Mouse (Mus musculus): Measurements from ENCODE around the gene Maml3. TPM values are rescaled to one million over a fixed set of nuclear protein-coding genes. Genes with fewer than 3 reads are reported as not detected.

The Maml3 gene
- polyA plus RNA-seq, 1 experiment from 2014 or later: 6.0 TPM

DNA sequence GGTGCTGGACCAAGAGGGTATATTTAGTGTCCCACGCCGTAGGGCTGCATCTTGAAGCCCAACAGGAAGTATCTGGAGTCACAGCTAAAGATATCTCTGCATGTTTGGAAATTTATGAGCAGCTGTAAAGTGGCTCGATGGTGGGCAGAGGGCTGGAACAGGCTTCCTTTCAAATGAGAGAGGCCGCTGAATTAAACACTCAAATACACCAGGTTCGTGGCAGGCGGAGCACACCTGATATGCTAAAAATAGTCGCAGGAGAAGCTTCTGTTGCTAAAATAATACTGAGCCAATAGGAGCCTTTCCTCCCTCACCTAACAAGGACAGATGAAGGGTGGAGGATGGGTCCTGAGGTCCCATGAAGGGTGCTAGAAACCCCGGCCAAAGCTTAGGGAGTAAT lies 376.9 kb downstream of the Maml3 start:
- no peaks in the 10 kb centered on the region for H3K27me3 ChIP-seq (replicated peaks; ENCODE audit: low read depth, poor library complexity, severe bottlenecking)
- no peak overlapping the region for H3K4me3 ChIP-seq
- DNase-seq (ENCODE audit: low spot score): no peak
- H3K9me3 ChIP-seq: no peaks in the 10 kb centered on the region
- H3K4me1 ChIP-seq: peaks cover 35% of the 10 kb centered on the region
- 81% methylated on average over 8 of the region's 8 CpGs for WGBS
- no peaks in the 10 kb centered on the region for H3K36me3 ChIP-seq (replicated peaks)
- peak overlapping the region; percentile 54; the same call in 1 of the 2 replicates for H3K27ac ChIP-seq (replicated peaks)

DNA sequence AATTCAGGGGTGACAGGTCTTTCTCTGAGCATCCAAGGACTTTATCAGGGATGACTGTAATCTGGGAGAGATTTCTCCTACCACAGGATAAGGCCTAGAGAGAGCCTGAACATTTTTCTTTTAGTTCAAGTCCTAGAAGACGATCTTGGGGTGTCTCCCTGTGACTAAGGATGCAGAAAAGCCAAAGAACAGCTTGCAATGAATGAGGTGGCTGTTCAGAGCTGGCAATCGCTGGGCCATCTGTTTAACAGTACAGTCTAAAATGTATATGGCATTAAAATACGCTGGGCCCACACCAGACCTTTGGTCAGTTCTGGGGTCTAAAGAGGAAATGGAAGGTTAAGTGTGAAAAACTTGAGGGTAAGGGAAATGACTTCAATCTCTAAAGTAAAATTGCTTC lies 377.4 kb downstream of the Maml3 start:
- WGBS: 77% methylated on average over 3 of the region's 3 CpGs
- H3K9me3 ChIP-seq: no peaks in the 10 kb centered on the region
- H3K4me1 ChIP-seq: peaks cover 35% of the 10 kb centered on the region
- no peak overlapping the region for H3K4me3 ChIP-seq
- no peaks in the 10 kb centered on the region for H3K27me3 ChIP-seq (replicated peaks; ENCODE audit: low read depth, poor library complexity, severe bottlenecking)
- no peak for DNase-seq (ENCODE audit: low spot score)
- peak overlapping the region; percentile 61 for H3K27ac ChIP-seq (replicated peaks)
- no peaks in the 10 kb centered on the region for H3K36me3 ChIP-seq (replicated peaks)

DNA sequence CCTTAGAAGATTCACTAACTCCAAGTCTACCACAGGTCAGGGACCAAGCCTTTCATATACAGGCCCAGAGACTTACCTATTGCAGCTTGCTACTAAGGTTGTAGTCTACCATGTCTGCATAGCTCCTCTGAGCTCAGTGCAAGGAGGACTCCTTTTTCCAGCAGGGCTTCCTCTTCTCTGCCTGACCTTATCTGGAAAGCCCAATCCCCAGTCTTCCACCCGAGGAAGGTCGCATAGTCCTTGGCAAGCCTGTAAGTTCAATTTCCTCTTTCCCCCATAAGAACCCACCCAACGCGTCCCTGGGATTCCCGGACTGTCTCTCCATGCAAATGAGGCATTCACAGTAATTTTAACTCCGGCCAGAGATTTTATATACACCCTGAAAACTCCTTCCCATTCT lies 378.6 kb downstream of the Maml3 start:
- H3K9me3 ChIP-seq: no peaks in the 10 kb centered on the region
- no peak for DNase-seq (ENCODE audit: low spot score)
- no peaks in the 10 kb centered on the region for H3K36me3 ChIP-seq (replicated peaks)
- no peak overlapping the region for H3K4me3 ChIP-seq
- 89% methylated on average over 6 of the region's 6 CpGs for WGBS
- peaks cover 35% of the 10 kb centered on the region for H3K4me1 ChIP-seq
- no peak overlapping the region for H3K27ac ChIP-seq (replicated peaks)
- no peaks in the 10 kb centered on the region for H3K27me3 ChIP-seq (replicated peaks; ENCODE audit: low read depth, poor library complexity, severe bottlenecking)

DNA sequence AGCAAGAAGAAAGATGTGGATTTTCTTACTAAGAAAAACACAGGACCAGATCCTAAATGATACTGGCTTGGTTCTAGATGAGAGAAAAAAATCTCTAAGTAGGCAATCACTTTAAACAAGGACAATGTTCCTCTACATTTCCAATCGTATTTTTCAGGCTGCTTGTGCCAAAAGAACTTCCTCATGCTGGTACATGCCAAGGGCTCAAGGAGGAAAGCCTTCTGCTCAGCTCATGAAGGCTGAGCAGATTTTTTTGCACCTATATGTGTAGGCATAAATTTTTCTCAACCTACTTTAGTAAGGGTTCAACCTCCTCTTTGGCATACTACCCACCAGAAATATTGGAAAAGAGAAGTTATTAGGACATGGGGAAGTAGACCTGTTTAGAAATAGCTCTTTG lies 384.9 kb downstream of the Maml3 start:
- no peaks in the 10 kb centered on the region for H3K9me3 ChIP-seq
- DNase-seq (ENCODE audit: low spot score): no peak
- peaks cover 32% of the 10 kb centered on the region for H3K4me1 ChIP-seq
- H3K27ac ChIP-seq (replicated peaks): no peak overlapping the region
- WGBS: 81% methylated on average over 1 of the region's 1 CpGs
- no peaks in the 10 kb centered on the region for H3K27me3 ChIP-seq (replicated peaks; ENCODE audit: low read depth, poor library complexity, severe bottlenecking)
- no peaks in the 10 kb centered on the region for H3K36me3 ChIP-seq (replicated peaks)
- H3K4me3 ChIP-seq: no peak overlapping the region

DNA sequence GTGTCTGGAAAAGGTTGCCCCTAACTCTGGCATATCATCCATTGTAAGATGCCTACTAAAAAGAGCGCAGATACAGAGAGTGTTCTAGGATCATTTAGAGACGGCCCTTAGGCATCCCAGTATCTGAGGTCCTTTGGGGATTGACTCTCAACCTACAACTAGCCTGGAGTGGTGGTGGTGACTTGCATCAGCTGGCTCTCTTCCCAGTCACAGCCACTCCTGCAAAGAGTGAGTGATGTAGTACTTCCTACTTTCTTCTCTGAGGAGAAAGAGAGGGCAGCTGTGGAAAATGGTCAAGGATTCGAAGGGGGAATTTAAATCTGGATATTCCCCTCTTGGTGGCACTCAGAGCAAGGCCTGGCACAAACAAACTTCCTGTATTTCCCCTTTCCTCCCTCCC lies 385.5 kb downstream of the Maml3 start:
- DNase-seq (ENCODE audit: low spot score): no peak
- 90% methylated on average over 3 of the region's 3 CpGs for WGBS
- Histone ChIP-seq H3K4me3 (no peak overlapping the region), H3K27me3 (replicated peaks; ENCODE audit: low read depth, poor library complexity, severe bottlenecking) (no peaks in the 10 kb centered on the region), H3K27ac (replicated peaks) (no peak overlapping the region), H3K9me3 (no peaks in the 10 kb centered on the region), H3K4me1 (peaks cover 32% of the 10 kb centered on the region), H3K36me3 (replicated peaks) (no peaks in the 10 kb centered on the region)

DNA sequence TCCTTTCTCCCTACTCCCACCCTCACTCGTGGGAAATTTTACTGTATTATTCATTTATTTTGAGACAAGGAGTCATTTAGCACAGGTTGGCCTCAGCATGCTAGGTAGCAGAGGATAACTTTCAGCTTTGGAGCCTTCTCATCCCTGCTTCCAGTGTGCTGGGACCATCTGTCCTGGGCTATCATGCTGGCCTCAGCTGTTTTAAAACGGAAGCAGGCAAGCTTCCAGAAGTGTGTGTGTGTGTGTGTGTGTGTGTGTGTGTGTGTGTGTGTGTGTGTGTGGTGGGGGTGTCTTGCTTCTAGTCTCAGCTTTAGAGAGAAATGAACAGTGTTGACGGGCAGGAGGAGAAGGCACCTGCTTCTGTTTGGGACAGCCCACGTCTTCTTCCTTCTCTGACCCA lies 387.0 kb downstream of the Maml3 start:
- no peak for DNase-seq (ENCODE audit: low spot score)
- 73% methylated on average over 4 of the region's 4 CpGs for WGBS
- H3K9me3 ChIP-seq: no peaks in the 10 kb centered on the region
- H3K27me3 ChIP-seq (replicated peaks; ENCODE audit: low read depth, poor library complexity, severe bottlenecking): no peaks in the 10 kb centered on the region
- peaks cover 37% of the 10 kb centered on the region for H3K4me1 ChIP-seq
- peak overlapping the region; percentile 63 for H3K27ac ChIP-seq (replicated peaks)
- no peaks in the 10 kb centered on the region for H3K36me3 ChIP-seq (replicated peaks)
- no peak overlapping the region for H3K4me3 ChIP-seq

DNA sequence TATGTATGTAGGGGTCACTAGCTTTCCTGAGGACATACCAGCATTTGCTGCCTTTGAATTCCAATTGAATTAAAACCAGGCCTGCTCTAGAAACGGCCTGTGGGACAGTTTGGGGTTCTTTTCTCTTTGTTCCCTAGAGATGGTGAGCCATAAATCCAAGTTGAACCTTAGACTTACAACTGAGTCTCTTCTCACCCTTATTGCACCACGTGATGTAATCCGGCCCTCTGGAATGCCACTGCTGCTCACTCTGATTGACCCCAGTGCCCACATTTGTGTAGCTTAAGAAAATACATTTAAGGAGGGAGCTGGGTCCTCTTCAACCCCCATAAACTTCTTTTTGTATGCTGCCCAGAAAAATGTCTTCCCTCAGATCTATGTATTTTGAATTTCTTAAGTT lies 387.4 kb downstream of the Maml3 start:
- 41% methylated on average over 3 of the region's 3 CpGs for WGBS
- peak overlapping the region; percentile 63 for H3K27ac ChIP-seq (replicated peaks)
- H3K4me1 ChIP-seq: peaks cover 41% of the 10 kb centered on the region
- H3K9me3 ChIP-seq: no peaks in the 10 kb centered on the region
- H3K27me3 ChIP-seq (replicated peaks; ENCODE audit: low read depth, poor library complexity, severe bottlenecking): no peaks in the 10 kb centered on the region
- H3K4me3 ChIP-seq: no peak overlapping the region
- DNase-seq (ENCODE audit: low spot score): no peak
- H3K36me3 ChIP-seq (replicated peaks): no peaks in the 10 kb centered on the region

DNA sequence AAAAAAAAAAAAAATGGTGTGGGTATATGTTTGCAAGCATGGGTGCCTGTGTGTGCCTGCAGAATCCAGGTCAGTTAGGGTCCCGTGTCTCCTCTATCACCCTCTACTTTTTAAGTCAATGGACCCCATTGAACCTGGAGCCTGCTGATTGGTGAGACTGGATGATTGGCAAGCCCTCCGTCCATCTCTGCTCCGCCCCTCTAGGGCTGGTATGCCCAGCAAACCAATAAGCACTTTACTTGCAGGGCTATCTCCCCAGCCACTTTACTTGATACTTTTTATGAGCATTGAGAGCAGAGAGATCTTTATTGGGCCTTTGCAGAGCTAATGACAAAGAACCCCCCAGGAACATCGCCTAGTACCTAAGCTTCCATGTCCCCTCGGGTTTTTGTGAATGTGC lies 390.4 kb downstream of the Maml3 start:
- H3K4me3 ChIP-seq: no peak overlapping the region
- WGBS: 82% methylated on average over 5 of the region's 5 CpGs
- no peaks in the 10 kb centered on the region for H3K27me3 ChIP-seq (replicated peaks; ENCODE audit: low read depth, poor library complexity, severe bottlenecking)
- H3K9me3 ChIP-seq: no peaks in the 10 kb centered on the region
- H3K27ac ChIP-seq (replicated peaks): no peak overlapping the region
- DNase-seq (ENCODE audit: low spot score): no peak
- no peaks in the 10 kb centered on the region for H3K36me3 ChIP-seq (replicated peaks)
- H3K4me1 ChIP-seq: peaks cover 53% of the 10 kb centered on the region

DNA sequence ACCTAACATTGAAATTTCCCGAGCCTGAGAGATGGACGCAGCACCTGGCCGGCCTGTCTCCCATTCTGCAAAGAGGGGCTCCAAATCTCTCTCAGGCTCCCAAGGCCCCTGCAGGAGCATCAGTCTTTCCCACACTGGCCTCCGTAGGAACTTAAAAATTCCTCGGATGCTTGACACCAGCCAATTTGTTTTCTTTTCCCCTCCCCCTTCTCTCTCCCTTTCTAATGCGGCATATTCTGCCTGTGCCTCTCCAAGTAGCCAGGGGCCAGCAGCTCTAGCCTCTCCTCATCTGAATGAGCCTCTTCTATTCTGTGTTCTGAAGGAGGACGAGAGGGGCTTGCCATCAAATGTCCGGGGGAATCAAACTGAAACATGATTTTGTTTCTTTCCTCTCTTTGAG lies 391.6 kb downstream of the Maml3 start:
- no peaks in the 10 kb centered on the region for H3K9me3 ChIP-seq
- H3K27me3 ChIP-seq (replicated peaks; ENCODE audit: low read depth, poor library complexity, severe bottlenecking): no peaks in the 10 kb centered on the region
- peak; percentile 55 for DNase-seq (ENCODE audit: low spot score)
- peaks cover 64% of the 10 kb centered on the region for H3K4me1 ChIP-seq
- H3K4me3 ChIP-seq: no peak overlapping the region
- 9% methylated on average over 8 of the region's 8 CpGs for WGBS
- H3K36me3 ChIP-seq (replicated peaks): no peaks in the 10 kb centered on the region
- peak overlapping the region; percentile 79 for H3K27ac ChIP-seq (replicated peaks)

DNA sequence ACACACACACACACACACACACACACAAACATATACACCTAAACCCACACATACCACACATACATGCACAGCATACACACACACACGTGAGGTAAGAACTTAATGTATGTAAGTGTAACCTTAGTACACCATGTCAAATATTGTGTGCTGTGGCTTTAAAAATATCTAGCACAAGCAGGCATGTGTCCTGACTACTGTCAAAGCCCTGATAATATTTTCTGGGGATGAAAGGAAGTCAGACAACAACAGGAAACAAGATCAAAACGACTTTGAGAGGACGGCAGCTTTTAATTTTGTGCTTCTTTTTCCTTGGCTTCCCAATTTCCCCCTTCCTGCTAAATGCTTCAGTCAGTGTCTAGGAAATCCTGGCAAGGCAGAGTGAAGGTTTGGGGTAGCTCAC lies 392.5 kb downstream of the Maml3 start:
- no peaks in the 10 kb centered on the region for H3K36me3 ChIP-seq (replicated peaks)
- 36% methylated on average over 3 of the region's 3 CpGs for WGBS
- DNase-seq (ENCODE audit: low spot score): no peak
- H3K9me3 ChIP-seq: no peaks in the 10 kb centered on the region
- H3K27me3 ChIP-seq (replicated peaks; ENCODE audit: low read depth, poor library complexity, severe bottlenecking): no peaks in the 10 kb centered on the region
- H3K4me3 ChIP-seq: no peak overlapping the region
- H3K4me1 ChIP-seq: peaks cover 56% of the 10 kb centered on the region
- peak overlapping the region; percentile 79 for H3K27ac ChIP-seq (replicated peaks)

DNA sequence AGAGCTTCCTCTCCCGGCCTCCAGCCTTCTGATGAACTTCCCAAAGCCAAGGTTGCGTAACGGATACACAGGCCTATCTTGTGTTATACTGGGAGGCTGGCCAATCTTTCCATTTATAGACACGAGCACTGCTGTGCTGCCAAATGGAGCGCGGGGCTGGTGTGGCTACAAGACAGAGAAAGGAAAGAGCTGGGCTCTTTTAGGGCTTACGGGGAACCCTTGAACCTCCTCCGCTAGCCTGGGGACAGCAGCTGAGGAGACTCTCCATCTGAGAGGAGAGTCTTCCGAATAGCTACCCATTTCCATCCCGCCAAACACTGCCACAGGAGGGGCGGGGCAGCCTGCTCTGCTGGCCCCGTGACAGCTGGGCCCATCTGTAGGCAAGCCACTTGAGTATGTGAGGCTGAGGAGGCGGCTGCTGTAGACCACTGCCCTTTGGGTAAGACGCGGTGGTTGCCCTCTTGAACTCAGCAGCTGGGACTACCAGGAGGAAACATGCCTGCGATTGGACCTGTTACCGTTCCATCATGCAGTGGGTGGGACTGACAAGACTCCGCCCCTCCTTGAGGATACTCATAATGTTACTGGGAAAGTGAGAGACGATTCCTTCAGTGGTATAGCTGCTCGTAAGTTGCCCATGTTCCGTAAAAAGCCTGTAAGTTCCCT lies 396.0 kb downstream of the Maml3 start:
- Histone ChIP-seq H3K9me3 (no peaks in the 10 kb centered on the region), H3K36me3 (replicated peaks) (no peaks in the 10 kb centered on the region), H3K4me1 (peaks cover 42% of the 10 kb centered on the region), H3K4me3 (no peak overlapping the region), H3K27ac (replicated peaks) (0 out of 2 replicates have a peak overlapping the region, but pooled peaks have one; percentile 15), H3K27me3 (replicated peaks; ENCODE audit: low read depth, poor library complexity, severe bottlenecking) (no peaks in the 10 kb centered on the region)
- DNase-seq (ENCODE audit: low spot score): no peak
- WGBS: 80% methylated on average over 21 of the region's 21 CpGs

DNA sequence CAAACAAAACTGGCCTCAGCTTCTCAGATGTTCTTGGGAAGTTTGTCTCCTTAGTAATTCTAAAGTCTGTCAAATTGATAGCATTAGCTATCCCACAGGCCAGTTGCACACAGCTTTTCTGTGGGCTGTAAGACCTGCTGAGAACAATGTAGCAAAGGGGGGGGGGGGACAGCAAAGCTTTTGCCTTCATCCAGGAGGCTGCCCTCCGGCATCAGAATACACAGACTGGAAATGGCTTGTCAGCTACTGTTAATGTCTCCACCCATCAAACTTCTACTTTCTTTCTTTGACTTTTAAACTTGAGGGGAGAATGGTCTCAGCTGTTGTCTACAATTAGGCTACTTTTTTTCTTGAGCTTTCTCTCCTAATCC lies 396.5 kb downstream of the Maml3 start:
- H3K9me3 ChIP-seq: no peaks in the 10 kb centered on the region
- H3K27me3 ChIP-seq (replicated peaks; ENCODE audit: low read depth, poor library complexity, severe bottlenecking): no peaks in the 10 kb centered on the region
- no peaks in the 10 kb centered on the region for H3K36me3 ChIP-seq (replicated peaks)
- DNase-seq (ENCODE audit: low spot score): no peak
- WGBS: 82% methylated on average over 1 of the region's 1 CpGs
- H3K4me3 ChIP-seq: no peak overlapping the region
- H3K4me1 ChIP-seq: peaks cover 42% of the 10 kb centered on the region
- H3K27ac ChIP-seq (replicated peaks): no peak overlapping the region

DNA sequence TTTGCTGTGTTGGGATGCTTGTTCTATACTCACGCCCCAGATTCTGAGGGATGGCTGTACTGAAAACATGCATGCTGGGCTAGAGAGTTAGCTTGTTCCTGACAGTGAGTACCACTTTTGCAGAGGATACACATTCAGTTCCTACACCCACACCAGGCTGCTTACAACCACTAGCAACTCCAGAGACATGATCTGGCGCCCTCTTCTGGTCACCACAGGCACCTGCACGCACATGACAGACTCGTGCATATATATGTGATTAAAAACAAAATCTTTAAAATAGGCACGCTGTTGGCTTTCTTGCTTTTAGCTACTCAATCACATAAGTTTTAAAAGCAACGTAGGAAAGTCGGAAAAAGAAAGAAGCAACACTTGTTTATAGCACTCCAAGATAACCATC lies 399.7 kb downstream of the Maml3 start:
- H3K4me1 ChIP-seq: peaks cover 53% of the 10 kb centered on the region
- no peaks in the 10 kb centered on the region for H3K27me3 ChIP-seq (replicated peaks; ENCODE audit: low read depth, poor library complexity, severe bottlenecking)
- no peaks in the 10 kb centered on the region for H3K36me3 ChIP-seq (replicated peaks)
- H3K27ac ChIP-seq (replicated peaks): no peak overlapping the region
- DNase-seq (ENCODE audit: low spot score): no peak
- no peak overlapping the region for H3K4me3 ChIP-seq
- no peaks in the 10 kb centered on the region for H3K9me3 ChIP-seq
- 86% methylated on average over 7 of the region's 7 CpGs for WGBS

All from embryonic facial prominence, embryonic 10.5 days (tissue).